In genomic region chr5:135037946-135038345, GRCm38 (mm10) we compare ENCODE assay signal across 17 mouse cellular contexts. TPM values are rescaled to one million over a fixed set of nuclear protein-coding genes. Genes with fewer than 3 reads are reported as not detected.
"Had no signal": no experiment of that assay in that cellular context is flagged by ENCODE, and none has a peak within 500 bp of the region (broad histone marks: within the 10 kb centered on the region; RNA-seq: fewer than 3 reads in every experiment).

No protein-coding gene starts in this region.

- H3K4me1 ChIP-seq: midbrain, embryonic 15.5 days had no signal

- DNase-seq: lung, adult 18-20 months; lung, embryonic 14.5 days; lung, postnatal 10 days; right cerebral cortex, postnatal 14 days; thymus, adult 2 months; thymus, postnatal 25 days; thymus, postnatal 4 days had no signal

- H3K4me3 ChIP-seq: megakaryocyte, embryonic 14.5 days; midbrain, embryonic 13.5 days; midbrain, embryonic 15.5 days; neural tube, embryonic 12.5 days; stomach, embryonic 15.5 days had no signal

- H3K27ac ChIP-seq: macrophage; midbrain, embryonic 13.5 days; midbrain, embryonic 15.5 days; neural tube, embryonic 12.5 days; stomach, embryonic 15.5 days; stomach, postnatal 0 days had no signal

RNA-seq across cellular contexts. Expression of gene Vps37d, which starts 40.1 kb away (rescaled TPM):
- total RNA-seq: megakaryocyte progenitor cell, adult 5-6 weeks; monocyte, adult 5-6 weeks; neutrophil, adult 5-6 weeks had no signal
- polyA plus RNA-seq: macrophage had no signal
